Comparison of ENCODE assay signal across 22 mouse cellular contexts in the genomic region with DNA sequence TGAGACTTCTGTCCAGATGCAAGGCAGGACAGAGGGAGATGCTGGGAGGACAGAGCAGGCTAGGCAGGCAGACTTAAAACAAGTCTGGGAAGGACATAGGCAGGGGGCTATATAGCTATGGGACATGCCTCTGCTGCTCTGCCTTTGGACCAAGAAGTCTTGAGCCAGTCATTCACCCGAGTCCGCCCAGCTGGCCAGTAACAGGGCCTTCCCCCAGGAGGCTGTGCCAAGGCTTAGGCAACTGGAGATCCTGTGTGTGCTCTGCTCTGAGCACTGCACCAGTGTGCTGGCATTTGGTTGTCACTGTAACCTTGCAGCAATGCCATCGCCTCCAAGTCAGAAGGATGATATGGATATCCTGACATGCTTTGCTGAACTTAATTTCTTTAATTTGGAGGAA. TPM values are rescaled to one million over a fixed set of nuclear protein-coding genes. Genes with fewer than 3 reads are reported as not detected.
"Had no signal": no experiment of that assay in that cellular context is flagged by ENCODE, and none has a peak within 500 bp of the region (broad histone marks: within the 10 kb centered on the region; RNA-seq: fewer than 3 reads in every experiment).

No protein-coding gene starts in this region.

- H3K9ac ChIP-seq: limb, embryonic 12.5 days; limb, embryonic 15.5 days; liver, embryonic 14.5 days; liver, postnatal 0 days; lung, embryonic 14.5 days; midbrain, embryonic 13.5 days had no signal

- H3K9me3 ChIP-seq: limb, embryonic 12.5 days; limb, embryonic 15.5 days; midbrain, embryonic 13.5 days; neural tube, embryonic 13.5 days had no signal

- H3K4me2 ChIP-seq: limb, embryonic 12.5 days; limb, embryonic 15.5 days; liver, embryonic 11.5 days; lung, embryonic 14.5 days; midbrain, embryonic 13.5 days; neural tube, embryonic 13.5 days had no signal

- H3K36me3 ChIP-seq: limb, embryonic 12.5 days; limb, embryonic 15.5 days; midbrain, embryonic 13.5 days; neural tube, embryonic 13.5 days had no signal

- H3K4me3 ChIP-seq: limb, embryonic 12.5 days; limb, embryonic 15.5 days; midbrain, embryonic 13.5 days; myocyte; neural tube, embryonic 13.5 days had no signal

- ATAC-seq: liver, postnatal 0 days; lung, postnatal 0 days; midbrain, embryonic 13.5 days had no signal

- H3K27ac ChIP-seq: limb, embryonic 12.5 days; limb, embryonic 15.5 days; liver, embryonic 14.5 days; macrophage; midbrain, embryonic 13.5 days; neural tube, embryonic 13.5 days had no signal

- DNase-seq: kidney, adult 9 months; kidney, postnatal 14 days; kidney, postnatal 4 days; left cerebral cortex, postnatal 4 days; liver, postnatal 0 days; lung, embryonic 14.5 days; thymus, adult 18-20 months; thymus, postnatal 36 days had no signal

RNA-seq across cellular contexts. Expression of a gene that starts 4.0 kb away (rescaled TPM):
- total RNA-seq: megakaryocyte, adult 5-6 weeks; monocyte, adult 5-6 weeks; neutrophil, adult 5-6 weeks had no signal
- polyA plus RNA-seq: kidney, embryonic 16.5 days; limb, embryonic 12.5 days; limb, embryonic 15.5 days; liver, embryonic 11.5 days; liver, postnatal 0 days; lung, embryonic 14.5 days; lung, postnatal 0 days; macrophage; myocyte; spleen, adult 2 months had no signal
